Mouse (Mus musculus) spleen, postnatal 4 days (tissue): ENCODE results near the gene Dppa4.

ENCODE experiments used
- DNase-seq, 2 experiments: peaks; one replicate each; pipeline ENCODE4 v3.0.0; 2022; ENCODE audit warnings: low spot score in 2 of 2

Dppa4 gene

DNA sequence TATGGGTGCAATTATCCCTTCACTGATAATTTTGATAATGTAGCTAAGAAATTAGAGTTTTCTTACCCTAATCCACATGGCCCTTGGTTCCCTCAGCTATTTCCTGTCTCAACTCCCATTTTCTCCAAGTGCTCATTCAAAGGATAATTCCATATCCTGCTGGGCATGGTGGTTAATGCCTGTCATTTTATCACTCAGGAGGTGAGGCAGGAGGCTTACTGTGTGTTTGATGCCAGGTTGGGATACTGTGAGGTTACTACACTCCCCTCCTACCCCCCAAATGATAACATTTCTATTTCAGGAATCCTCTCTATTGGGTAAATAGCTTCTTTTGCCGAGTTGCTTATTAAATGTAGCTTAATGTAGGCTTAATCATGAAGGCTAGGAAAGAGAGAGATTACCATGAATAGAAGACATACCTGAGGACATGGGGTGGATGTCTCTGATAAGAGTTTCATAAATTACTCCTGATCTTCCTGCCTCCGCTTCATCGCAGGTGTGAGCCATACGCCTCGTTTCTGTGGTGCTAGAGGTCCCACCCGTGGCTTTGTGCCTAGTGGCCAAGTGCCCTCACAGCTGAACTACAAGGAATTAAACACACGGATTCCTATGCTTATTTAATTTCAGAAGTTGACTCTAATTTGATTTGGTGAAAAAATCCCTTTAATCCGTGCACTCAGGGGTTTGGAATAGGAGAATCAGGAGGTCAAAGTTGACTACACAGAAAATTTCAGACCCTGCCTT is 40.2 kb downstream of the Dppa4 start:
- no peak for DNase-seq

DNA sequence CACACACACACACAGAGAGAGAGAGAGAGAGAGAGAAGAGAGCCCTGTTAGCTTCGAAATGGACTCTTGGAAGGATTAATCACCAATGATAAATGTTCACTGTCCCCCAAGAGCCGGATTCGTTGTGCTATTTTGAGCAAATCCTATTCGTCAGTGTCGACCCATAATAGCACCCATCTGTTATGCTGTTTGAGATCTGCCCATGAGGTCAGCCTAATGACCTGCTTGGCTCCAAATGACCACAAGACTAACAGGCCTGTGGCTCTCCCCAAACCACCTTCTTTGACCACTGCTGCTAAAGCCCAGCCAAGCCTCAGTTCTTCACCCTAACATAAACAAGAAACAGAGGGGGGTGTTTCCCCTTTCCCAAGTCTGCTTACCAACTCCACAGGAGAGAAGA is 43.4 kb downstream of the Dppa4 start:
- DNase-seq, result no peak

DNA sequence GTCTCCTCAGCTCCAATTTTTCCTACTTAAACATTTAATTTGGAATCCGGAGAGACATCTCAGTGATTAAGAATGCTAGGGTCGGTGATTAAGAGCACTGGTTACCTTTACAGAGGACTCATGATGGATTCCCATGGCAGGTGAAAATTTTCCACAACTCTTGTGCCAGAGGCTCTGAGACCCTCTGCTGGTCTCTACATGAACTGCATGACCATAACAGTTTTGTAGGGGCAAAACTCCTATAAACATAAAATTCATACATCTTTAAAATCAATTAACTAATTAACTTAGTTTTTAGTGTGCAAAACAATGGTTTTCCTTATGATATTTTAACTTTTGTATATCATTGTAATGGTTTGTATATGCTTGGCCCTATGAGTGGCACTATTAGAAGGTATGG is 44.9 kb downstream of the Dppa4 start:
- no peak for DNase-seq

DNA sequence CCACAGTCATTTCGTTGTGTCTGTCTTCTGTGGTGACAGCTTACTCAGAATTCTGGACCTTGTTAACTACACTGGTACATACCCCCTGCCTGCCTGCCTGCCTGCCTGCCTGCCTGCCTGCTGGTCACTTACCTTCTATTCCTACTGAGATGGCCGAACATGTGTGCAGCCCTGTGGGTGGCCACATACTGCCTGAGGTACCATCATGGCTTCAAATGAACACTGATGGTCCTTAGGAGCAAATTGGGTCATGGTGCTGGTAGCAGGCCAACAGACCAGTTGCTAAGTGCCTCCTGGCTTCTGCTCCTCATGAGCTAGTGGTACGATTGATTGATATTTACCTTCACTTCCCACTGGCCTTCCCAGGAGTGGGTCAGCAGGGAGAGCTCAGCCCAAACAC is 48.3 kb downstream of the Dppa4 start:
- no peak for DNase-seq

DNA sequence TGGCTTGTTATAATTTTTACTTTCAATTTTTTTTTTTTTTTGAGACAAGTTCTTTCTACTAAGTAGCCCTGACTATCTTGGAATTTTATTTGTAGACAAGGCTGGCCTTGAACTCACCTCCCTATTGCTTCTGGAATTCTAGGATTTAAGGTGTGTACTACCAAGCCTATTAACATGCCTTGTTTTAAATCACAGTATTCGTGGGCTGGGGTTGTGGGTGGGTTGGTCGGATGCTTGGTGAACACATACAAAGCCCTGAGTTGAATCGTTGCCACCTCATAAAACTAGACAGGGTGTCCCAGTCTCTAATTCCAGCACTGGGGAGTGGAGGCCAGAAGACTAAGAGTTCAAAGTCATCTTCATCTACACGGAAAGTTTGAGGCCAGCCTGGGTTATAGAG is 51.8 kb downstream of the Dppa4 start:
- no peak for DNase-seq
